Mouse (Mus musculus) thymus, adult 2 months (tissue): ENCODE results near the gene Snapc4. TPM values are rescaled to one million over a fixed set of nuclear protein-coding genes. Genes with fewer than 3 reads are reported as not detected.

ENCODE experiments used
- DNase-seq: peaks from one replicate; pipeline ENCODE4 v3.0.0; 2021
- H3K27ac ChIP-seq: fragments of 200-500 bp; 2 replicates; pipeline ENCODE4 v1.5.1; 2012; ENCODE audit warnings: low read length, control low read depth; ENCODE audit not compliant: control insufficient read depth, insufficient read depth
- H3K27me3 ChIP-seq: fragments of 200-500 bp; 2 replicates; pipeline ENCODE4 v1.6.1; 2012; ENCODE audit warnings: mild to moderate bottlenecking, low read length, moderate library complexity, mixed read lengths; ENCODE audit not compliant: control insufficient read depth, insufficient read depth
- H3K36me3 ChIP-seq: fragments of 200-500 bp; 2 replicates; pipeline ENCODE4 v1.6.1; 2012; ENCODE audit warnings: mild to moderate bottlenecking, low read length, moderate library complexity; ENCODE audit not compliant: control insufficient read depth, insufficient read depth
- H3K4me1 ChIP-seq: fragments of 200-500 bp; replicated peaks from 2 replicates; pipeline ENCODE4 v1.6.1; 2012; ENCODE audit warnings: low read length; ENCODE audit not compliant: control insufficient read depth, insufficient read depth
- H3K4me3 ChIP-seq: fragments of 200-500 bp; 2 replicates; pipeline ENCODE4 v1.5.1; 2012; ENCODE audit warnings: mild to moderate bottlenecking, low read length, control low read depth, moderate library complexity; ENCODE audit not compliant: control insufficient read depth, insufficient read depth
- CTCF ChIP-seq: fragments of 200-500 bp; IDR thresholded peaks from 2 replicates; pipeline ENCODE4 v1.5.1; 2012; ENCODE audit warnings: mild to moderate bottlenecking, control low read depth, low read length, moderate library complexity, borderline replicate concordance; ENCODE audit not compliant: control insufficient read depth, poor library complexity, insufficient read depth; ENCODE audit errors: extremely low read depth
- POLR2A ChIP-seq: fragments of 200-500 bp; IDR thresholded peaks from 2 replicates; pipeline ENCODE4 v1.6.1; 2012; ENCODE audit warnings: mild to moderate bottlenecking, low read length, control low read depth, moderate library complexity; ENCODE audit not compliant: control insufficient read depth, poor library complexity, insufficient read depth; ENCODE audit errors: extremely low read depth
- WGBS: fragments of 180-500 bp; shearing (Covaris S2); methylation state at CpG from one replicate; pipeline ENCODE4 v1.1.7; 2018; 5-methylcytosine and 5-hydroxymethylcytosine counted together
- polyA plus RNA-seq: library from polyadenylated mRNA; depleted of rRNA; stranded (reverse); fragments of >200 nt; gene quantifications from 2 replicates; pipeline ENCODE4 v1.2.3, GENCODE M21; 2012

The Snapc4 gene
- polyA plus RNA-seq, 1 experiment, result 59.2 TPM

DNA sequence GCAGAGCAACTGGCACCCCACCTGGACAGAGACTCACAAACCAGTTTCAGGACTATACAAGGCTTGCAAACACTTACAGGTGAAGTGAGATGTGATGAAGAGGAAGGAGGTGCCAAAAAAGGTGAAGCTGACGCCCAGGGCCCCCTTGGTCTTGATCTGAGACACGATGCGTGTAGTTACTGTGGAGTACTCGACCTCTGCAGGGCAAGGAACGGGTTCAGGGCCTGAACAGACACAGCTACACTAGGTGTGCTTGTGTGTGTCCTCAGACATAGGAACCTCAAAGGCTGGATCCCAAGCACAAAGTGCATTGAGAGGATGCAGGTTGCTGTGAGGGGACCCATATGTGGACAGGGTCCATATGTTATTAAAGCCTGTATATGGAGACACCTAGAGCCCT, 19.8 kb upstream of the Snapc4 start:
- no peak overlapping the region for H3K27ac ChIP-seq
- H3K27me3 ChIP-seq, result no peaks in the 10 kb centered on the region
- 94% methylated on average over 5 of the region's 5 CpGs for WGBS
- no peaks in the 10 kb centered on the region for H3K4me1 ChIP-seq
- H3K4me3 ChIP-seq, result no peak overlapping the region
- no peak for TF ChIP-seq CTCF
- TF ChIP-seq POLR2A, result no peak
- DNase-seq, result no peak
- peaks cover 49% of the 10 kb centered on the region for H3K36me3 ChIP-seq

DNA sequence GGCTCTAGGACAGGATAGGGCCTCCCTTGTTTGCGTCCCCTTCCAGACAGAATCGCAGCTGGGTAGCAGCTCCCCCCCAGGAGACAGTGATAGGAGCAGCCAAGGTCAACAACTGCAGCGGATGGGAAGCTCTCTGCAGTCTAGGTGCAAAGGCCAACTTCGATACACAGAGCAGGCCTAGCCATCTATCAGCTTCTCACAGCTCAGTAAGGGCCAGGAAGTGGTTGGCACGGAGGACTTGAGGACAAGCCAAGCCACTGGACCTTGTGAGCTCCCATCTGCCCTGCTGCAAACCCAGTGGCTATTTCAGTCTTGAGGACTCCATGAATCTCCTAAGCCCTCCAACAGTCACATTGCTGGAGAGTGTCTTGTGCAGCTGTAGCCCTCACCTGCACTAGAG, 19.2 kb upstream of the Snapc4 start:
- peaks cover 55% of the 10 kb centered on the region for H3K36me3 ChIP-seq
- no peak overlapping the region for H3K4me3 ChIP-seq
- WGBS, result 93% methylated on average over 5 of the region's 5 CpGs
- no peak for DNase-seq
- H3K27me3 ChIP-seq, result no peaks in the 10 kb centered on the region
- TF ChIP-seq POLR2A, result no peak
- no peaks in the 10 kb centered on the region for H3K4me1 ChIP-seq
- no peak overlapping the region for H3K27ac ChIP-seq

DNA sequence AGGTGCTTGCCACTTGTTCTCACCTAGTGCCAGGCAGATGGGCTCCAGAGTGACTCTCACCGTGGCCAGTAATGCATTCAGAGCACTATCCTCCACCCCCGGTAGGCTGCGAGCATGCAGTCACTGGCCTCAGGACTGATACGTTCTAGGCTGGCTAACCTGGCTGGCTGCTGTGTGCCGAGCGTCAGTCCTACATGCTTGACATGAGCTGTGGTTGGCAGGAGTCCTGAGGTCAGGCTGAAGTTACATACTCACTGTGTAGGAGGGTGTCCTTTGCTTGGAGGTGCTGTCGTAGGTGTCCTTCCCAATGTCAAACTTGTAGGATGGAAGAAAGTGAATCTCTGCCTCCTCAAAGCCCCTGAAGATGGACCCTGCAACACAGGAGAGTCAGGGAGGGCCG, 18.5 kb upstream of the Snapc4 start:
- no peak overlapping the region for H3K27ac ChIP-seq
- no peaks in the 10 kb centered on the region for H3K4me1 ChIP-seq
- TF ChIP-seq POLR2A (no peak), CTCF (no peak)
- H3K4me3 ChIP-seq, result no peak overlapping the region
- 93% methylated on average over 8 of the region's 8 CpGs for WGBS
- no peaks in the 10 kb centered on the region for H3K27me3 ChIP-seq
- peaks cover 62% of the 10 kb centered on the region for H3K36me3 ChIP-seq
- no peak for DNase-seq

DNA sequence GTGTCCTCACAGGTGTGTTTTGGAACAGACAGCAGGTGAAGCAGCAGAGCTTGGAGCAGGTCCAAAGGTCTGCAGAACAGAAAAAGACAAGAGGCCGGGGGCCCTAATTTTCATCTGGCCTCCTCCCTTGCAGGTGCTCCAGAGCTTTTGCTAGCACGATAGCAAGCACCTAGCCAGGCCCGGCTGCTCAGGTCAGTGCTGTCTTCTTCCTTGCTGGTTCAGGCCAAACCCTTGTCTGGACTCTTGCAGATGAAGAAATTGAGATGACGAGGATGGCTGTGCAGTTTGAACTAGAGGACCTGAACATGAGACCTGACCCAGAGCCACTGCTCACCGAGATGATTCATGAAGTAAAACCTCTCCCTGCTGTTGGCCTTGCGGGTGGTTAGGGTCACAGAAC, 11.2 kb upstream of the Snapc4 start:
- WGBS, result 97% methylated on average over 6 of the region's 6 CpGs
- DNase-seq, result no peak
- no peak for TF ChIP-seq POLR2A
- TF ChIP-seq CTCF, result no peak
- H3K36me3 ChIP-seq, result peaks cover 57% of the 10 kb centered on the region
- H3K4me1 ChIP-seq, result peaks cover 16% of the 10 kb centered on the region
- no peak overlapping the region for H3K4me3 ChIP-seq
- H3K27me3 ChIP-seq, result no peaks in the 10 kb centered on the region
- no peak overlapping the region for H3K27ac ChIP-seq

DNA sequence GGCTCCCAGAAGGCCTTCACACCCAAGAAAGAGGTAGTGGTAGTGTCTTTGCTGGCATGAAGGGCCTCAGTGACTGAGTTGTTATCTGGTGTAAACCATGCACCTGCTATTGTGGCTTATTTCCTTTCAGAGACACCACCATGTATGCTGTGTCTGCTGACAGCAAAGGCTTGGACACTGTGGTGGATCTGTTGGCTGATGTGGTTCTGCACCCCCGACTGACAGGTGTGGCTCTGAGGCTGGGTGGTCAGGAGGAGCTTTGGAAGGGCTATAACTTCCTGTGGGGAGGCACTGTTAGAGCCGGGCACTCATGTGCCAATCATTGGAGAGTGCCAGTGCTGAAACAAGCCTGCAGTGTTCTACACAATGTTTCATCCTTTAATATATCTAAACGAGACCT, 10.5 kb upstream of the Snapc4 start:
- H3K27me3 ChIP-seq, result no peaks in the 10 kb centered on the region
- TF ChIP-seq CTCF (no peak), POLR2A (no peak)
- H3K4me1 ChIP-seq, result peaks cover 16% of the 10 kb centered on the region
- no peak overlapping the region for H3K4me3 ChIP-seq
- peaks cover 57% of the 10 kb centered on the region for H3K36me3 ChIP-seq
- WGBS, result 49% methylated on average over 3 of the region's 3 CpGs
- H3K27ac ChIP-seq, result no peak overlapping the region
- DNase-seq, result no peak

DNA sequence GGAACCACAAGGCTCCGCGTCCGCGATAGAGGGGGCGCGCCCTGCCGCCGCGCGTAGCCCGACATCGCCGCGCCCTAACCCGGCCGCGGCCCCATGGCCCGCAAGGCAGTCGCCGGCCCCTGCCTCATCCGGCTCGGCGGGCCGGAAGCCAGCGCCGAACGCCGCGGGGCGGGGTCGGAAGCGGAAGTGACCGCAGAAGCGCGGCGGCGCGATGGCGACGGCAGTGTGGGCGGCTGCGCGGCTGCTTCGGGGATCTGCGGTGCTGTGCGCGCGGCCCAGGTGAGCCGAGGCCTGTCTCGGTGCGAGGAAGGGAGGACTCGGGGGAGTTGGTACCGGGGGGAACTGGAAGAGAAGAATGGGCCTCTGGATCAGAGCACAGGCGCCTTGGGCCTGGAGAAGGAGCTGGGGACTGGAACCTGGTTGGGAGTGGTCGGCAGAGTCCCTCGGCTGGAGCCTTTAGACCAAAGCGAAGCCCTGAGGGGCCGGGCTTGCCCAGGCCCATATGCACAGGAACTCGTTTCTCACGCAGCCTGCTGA, 8.8 kb upstream of the Snapc4 start, which contains the start of the genes Entr1 and Pmpca:
Entr1 (minus strand) TSS at position 163 of the 537 bp plus-strand sequence.
Pmpca (plus strand) TSS at position 186 of the 537 bp plus-strand sequence.
- peaks cover 56% of the 10 kb centered on the region for H3K36me3 ChIP-seq
- peak within 1 kb of the TSS; percentile 86 for H3K4me3 ChIP-seq
- under 1% methylated on average over 60 of the region's 60 CpGs for WGBS
- H3K27ac ChIP-seq, result no peak within 1 kb of the TSS
- H3K4me1 ChIP-seq, result peaks cover 16% of the 10 kb centered on the region
- peak; percentile 85 for DNase-seq
- TF ChIP-seq CTCF (no peak), POLR2A (peak; percentile 96)
- H3K27me3 ChIP-seq, result no peaks in the 10 kb centered on the region

DNA sequence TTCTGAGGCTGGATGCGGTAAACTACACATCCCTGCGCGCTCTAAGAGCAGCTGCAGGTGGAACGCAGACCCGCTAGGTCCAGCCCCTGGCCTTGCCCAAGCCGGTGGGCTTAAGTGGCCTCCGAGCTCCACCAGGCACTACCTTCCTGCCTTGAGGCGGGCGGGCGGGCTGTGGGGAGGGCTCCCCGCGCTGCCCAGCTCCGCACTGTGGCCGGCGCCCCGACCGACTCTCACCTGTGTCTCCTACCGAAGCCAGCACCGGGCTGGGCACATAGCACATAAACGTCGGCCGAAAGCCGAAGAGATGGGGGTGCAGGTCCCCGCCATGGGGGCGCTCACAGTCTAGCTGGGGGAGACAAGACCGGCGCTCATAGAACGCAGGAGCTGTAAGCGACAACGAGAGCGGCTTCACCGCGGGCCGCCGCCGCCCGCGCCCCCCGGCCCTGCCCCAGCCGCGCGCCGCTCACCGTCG, 8.3 kb upstream of the Snapc4 start:
- Histone ChIP-seq H3K4me3 (peak overlapping the region; percentile 86), H3K4me1 (peaks cover 16% of the 10 kb centered on the region), H3K36me3 (peaks cover 56% of the 10 kb centered on the region), H3K27me3 (no peaks in the 10 kb centered on the region), H3K27ac (no peak overlapping the region)
- no peak for DNase-seq
- under 1% methylated on average over 45 of the region's 45 CpGs for WGBS
- TF ChIP-seq POLR2A (no peak), CTCF (no peak)
